Mouse (Mus musculus): ENCODE data around the gene Ppp4r1. TPM values are rescaled to one million over a fixed set of nuclear protein-coding genes. Genes with fewer than 3 reads are reported as not detected.
A peak's percentile ranks its signal among the peaks of the same experiment; 100 is the strongest.

The Ppp4r1 gene
- polyA plus RNA-seq, 1 experiment from 2014 or later = 54.9 TPM

- Histone ChIP-seq H3K27ac (replicated peaks) (no peak overlapping the region), H3K9ac (replicated peaks) (no peak overlapping the region), H3K4me2 (replicated peaks) (no peak overlapping the region), H3K9me3 (no peaks in the 10 kb centered on the region; the same call in 1 of the 2 replicates), H3K4me3 (no peak overlapping the region), H3K27me3 (no peaks in the 10 kb centered on the region), H3K36me3 (0 out of 2 replicates have a peak, but pooled peaks cover 5% of the 10 kb centered on the region), H3K4me1 (peaks cover 6% of the 10 kb centered on the region; the same call in 1 of the 2 replicates)
- no peak for ATAC-seq (ENCODE audit: low FRiP score, low read depth)
- WGBS = 87% methylated on average over 6 of the region's 6 CpGs
Observed at GRCm38 (mm10) chr17:65748997-65749396, 33.4 kb upstream of the Ppp4r1 start.

DNA sequence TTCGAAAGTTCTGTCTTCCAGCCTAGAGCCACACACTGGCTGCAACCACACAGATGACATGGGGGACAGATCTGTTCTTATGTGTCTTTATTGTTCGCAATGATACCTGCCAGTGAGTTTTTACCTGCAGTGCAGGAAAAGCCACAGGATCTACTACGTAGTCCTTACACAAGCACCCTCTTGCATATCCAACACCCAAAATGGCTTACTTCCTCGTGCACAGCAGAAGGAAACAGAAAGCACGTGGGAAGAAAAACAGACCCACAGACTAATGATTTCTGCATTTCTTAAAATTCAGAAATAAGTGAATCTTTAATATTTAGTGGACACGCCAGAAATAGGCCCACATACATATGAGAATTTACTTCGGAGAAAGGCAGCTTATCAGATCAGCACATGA lies 32.6 kb upstream of the Ppp4r1 start:
- Histone ChIP-seq H3K4me1 (0 out of 2 replicates have a peak, but pooled peaks cover 5% of the 10 kb centered on the region), H3K27me3 (no peaks in the 10 kb centered on the region), H3K9ac (replicated peaks) (no peak overlapping the region), H3K36me3 (0 out of 2 replicates have a peak, but pooled peaks cover 5% of the 10 kb centered on the region), H3K4me3 (no peak overlapping the region), H3K9me3 (no peaks in the 10 kb centered on the region; the same call in 1 of the 2 replicates), H3K27ac (replicated peaks) (no peak overlapping the region), H3K4me2 (replicated peaks) (no peak overlapping the region)
- WGBS = 95% methylated on average over 7 of the region's 7 CpGs
- ATAC-seq (ENCODE audit: low FRiP score, low read depth) = no peak

DNA sequence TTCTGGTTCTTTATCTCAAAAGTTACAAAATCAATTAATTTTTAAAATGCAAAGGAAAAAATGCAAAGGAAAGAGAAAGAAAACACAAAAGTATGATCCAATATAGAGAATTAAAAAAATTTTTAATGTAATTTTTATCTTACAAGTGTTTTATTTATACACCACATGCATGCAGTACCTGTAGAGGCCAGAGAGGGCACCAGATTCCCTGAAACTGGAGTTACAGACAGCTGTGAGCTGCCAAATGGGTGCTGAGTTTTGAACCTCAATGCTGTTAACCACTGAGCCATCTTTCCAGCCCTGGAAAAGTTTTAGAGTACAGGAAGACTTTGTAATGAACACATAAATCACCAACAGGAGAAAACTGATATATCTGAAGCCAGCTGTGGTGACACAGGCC lies 32.1 kb upstream of the Ppp4r1 start:
- 0 out of 2 replicates have a peak, but pooled peaks cover 3% of the 10 kb centered on the region for H3K36me3 ChIP-seq
- ATAC-seq (ENCODE audit: low FRiP score, low read depth) = no peak
- no peak overlapping the region for H3K4me3 ChIP-seq

DNA sequence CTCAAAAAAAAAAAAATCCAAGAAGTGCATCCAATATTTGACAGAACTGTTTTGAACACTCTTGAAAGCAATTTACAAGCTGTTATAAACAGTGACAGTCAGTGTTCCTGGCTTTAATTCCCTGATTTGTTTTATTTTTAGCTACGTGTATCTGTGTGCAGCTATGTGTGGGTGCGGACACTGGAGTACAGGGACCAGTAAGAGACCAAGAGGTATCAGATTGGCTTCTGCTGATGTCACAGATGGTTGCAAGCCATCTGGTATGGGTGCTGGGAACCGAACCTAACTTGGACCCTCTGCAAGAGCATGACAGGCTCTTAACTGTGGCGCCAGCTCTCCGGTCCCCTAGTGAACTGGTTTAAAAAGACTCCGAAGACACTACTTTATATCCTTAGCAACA lies 29.2 kb upstream of the Ppp4r1 start:
- WGBS = 96% methylated on average over 6 of the region's 6 CpGs
- ATAC-seq (ENCODE audit: low FRiP score, low read depth) = no peak
- no peaks in the 10 kb centered on the region for H3K27me3 ChIP-seq

More for the DNA sequence above, 32.1 kb upstream of the Ppp4r1 start:
- no peaks in the 10 kb centered on the region; the same call in 1 of the 2 replicates for H3K9me3 ChIP-seq
- H3K27ac ChIP-seq (replicated peaks) = no peak overlapping the region
- no peaks in the 10 kb centered on the region for H3K27me3 ChIP-seq
- no peak overlapping the region for H3K9ac ChIP-seq (replicated peaks)
- no peak overlapping the region for H3K4me2 ChIP-seq (replicated peaks)
- H3K4me1 ChIP-seq = 0 out of 2 replicates have a peak, but pooled peaks cover 5% of the 10 kb centered on the region

DNA sequence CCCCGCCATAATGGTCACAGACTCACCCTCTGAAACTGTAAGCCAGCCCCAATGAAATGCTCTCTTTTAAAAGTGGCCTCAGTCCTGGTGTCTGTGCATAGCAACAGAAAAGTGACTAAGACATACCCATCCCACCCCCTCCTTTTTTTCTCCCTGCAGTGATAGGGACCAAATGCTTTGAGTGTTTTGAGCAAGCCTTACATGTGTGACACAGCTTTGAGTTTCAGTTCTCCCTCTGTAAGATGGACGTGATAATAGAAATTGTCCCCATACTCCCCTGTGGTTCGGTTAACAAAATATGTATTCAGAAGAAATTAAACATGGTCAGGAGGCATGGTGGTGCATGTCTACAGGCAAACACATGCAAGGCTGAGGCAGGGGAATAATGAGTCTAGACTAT lies 26.5 kb upstream of the Ppp4r1 start:
- H3K27me3 ChIP-seq = no peaks in the 10 kb centered on the region
- H3K4me3 ChIP-seq = no peak overlapping the region
- WGBS = 89% methylated on average over 3 of the region's 3 CpGs
- no peak overlapping the region for H3K4me2 ChIP-seq (replicated peaks)
- no peak for ATAC-seq (ENCODE audit: low FRiP score, low read depth)
- H3K4me1 ChIP-seq = no peaks in the 10 kb centered on the region
- peaks cover 9% of the 10 kb centered on the region; the same call in 1 of the 2 replicates for H3K36me3 ChIP-seq
- no peak overlapping the region for H3K27ac ChIP-seq (replicated peaks)
- no peak overlapping the region for H3K9ac ChIP-seq (replicated peaks)
- peaks cover 4% of the 10 kb centered on the region; the same call in 1 of the 2 replicates for H3K9me3 ChIP-seq

More for the DNA sequence above, 29.2 kb upstream of the Ppp4r1 start:
- Histone ChIP-seq H3K4me2 (replicated peaks) (no peak overlapping the region), H3K4me3 (no peak overlapping the region), H3K9me3 (no peaks in the 10 kb centered on the region; the same call in 1 of the 2 replicates), H3K27ac (replicated peaks) (no peak overlapping the region), H3K36me3 (no peaks in the 10 kb centered on the region; the same call in 1 of the 2 replicates), H3K9ac (replicated peaks) (no peak overlapping the region), H3K4me1 (no peaks in the 10 kb centered on the region)

DNA sequence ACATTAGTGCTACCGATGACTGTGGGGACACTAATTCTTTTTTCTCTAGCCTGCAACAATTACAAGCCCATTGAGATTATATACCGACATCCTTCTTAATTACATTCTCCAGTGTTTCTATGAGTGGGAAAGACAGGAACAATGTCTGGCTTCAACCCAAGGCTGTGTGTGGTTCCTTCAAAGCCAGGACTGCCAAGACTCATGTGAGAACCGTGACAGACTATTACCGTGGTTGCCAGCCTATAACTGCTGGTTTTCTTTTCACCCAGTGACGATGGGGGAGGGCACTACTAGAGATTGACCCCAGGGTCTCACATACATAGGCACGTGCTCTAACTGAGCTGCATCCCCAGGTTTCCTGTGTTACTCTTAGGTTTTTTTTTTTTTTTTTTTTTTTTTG lies 25.2 kb upstream of the Ppp4r1 start:
- H3K9me3 ChIP-seq = peaks cover 4% of the 10 kb centered on the region; the same call in 1 of the 2 replicates
- ATAC-seq (ENCODE audit: low FRiP score, low read depth) = 0 out of 2 replicates have a peak, but pooled peaks have one; percentile 9
- no peak overlapping the region for H3K4me3 ChIP-seq
- H3K9ac ChIP-seq (replicated peaks) = no peak overlapping the region
- no peak overlapping the region for H3K4me2 ChIP-seq (replicated peaks)
- no peak overlapping the region for H3K27ac ChIP-seq (replicated peaks)
- H3K27me3 ChIP-seq = no peaks in the 10 kb centered on the region
- H3K4me1 ChIP-seq = no peaks in the 10 kb centered on the region
- 76% methylated on average over 6 of the region's 6 CpGs for WGBS
- peaks cover 9% of the 10 kb centered on the region; the same call in 1 of the 2 replicates for H3K36me3 ChIP-seq

DNA sequence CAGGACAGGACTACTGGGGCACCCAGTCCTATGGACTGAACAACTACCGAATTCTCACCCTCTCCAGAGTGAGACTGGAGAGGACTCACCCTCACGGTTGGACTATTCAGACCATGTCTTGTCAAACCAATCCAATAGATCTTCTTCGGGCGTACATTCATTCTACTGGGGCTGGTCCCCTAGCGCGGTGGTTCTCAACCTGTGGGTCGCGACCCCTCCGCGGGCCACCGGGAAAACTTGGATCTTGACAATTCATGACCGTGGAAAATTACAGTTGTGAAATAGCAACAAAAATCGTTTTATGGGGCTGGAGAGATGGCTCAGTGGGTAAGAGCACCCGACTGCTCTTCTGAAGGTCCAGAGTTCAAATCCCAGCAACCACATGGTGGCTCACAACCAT lies 19.2 kb upstream of the Ppp4r1 start:
- H3K36me3 ChIP-seq = peaks cover 12% of the 10 kb centered on the region
- H3K4me1 ChIP-seq = peaks cover 7% of the 10 kb centered on the region
- H3K4me3 ChIP-seq = no peak overlapping the region
- WGBS = 99% methylated on average over 14 of the region's 14 CpGs
- 0 out of 2 replicates have a peak, but pooled peaks cover 4% of the 10 kb centered on the region for H3K9me3 ChIP-seq
- H3K27ac ChIP-seq (replicated peaks) = no peak overlapping the region
- no peak overlapping the region for H3K9ac ChIP-seq (replicated peaks)
- no peak for ATAC-seq (ENCODE audit: low FRiP score, low read depth)
- no peaks in the 10 kb centered on the region for H3K27me3 ChIP-seq
- H3K4me2 ChIP-seq (replicated peaks) = no peak overlapping the region

- Histone ChIP-seq H3K9ac (replicated peaks) (no peak overlapping the region), H3K9me3 (no peaks in the 10 kb centered on the region), H3K27ac (replicated peaks) (0 out of 2 replicates have a peak overlapping the region, but pooled peaks have one; percentile 11), H3K27me3 (peaks cover 10% of the 10 kb centered on the region), H3K4me3 (no peak overlapping the region), H3K36me3 (peaks cover 3% of the 10 kb centered on the region; the same call in 1 of the 2 replicates), H3K4me1 (peaks cover 30% of the 10 kb centered on the region), H3K4me2 (replicated peaks) (no peak overlapping the region)
- WGBS = 42% methylated on average over 5 of the region's 5 CpGs
- ATAC-seq (ENCODE audit: low FRiP score, low read depth) = no peak
Observed at GRCm38 (mm10) chr17:65768486-65768885, 13.9 kb upstream of the Ppp4r1 start.

DNA sequence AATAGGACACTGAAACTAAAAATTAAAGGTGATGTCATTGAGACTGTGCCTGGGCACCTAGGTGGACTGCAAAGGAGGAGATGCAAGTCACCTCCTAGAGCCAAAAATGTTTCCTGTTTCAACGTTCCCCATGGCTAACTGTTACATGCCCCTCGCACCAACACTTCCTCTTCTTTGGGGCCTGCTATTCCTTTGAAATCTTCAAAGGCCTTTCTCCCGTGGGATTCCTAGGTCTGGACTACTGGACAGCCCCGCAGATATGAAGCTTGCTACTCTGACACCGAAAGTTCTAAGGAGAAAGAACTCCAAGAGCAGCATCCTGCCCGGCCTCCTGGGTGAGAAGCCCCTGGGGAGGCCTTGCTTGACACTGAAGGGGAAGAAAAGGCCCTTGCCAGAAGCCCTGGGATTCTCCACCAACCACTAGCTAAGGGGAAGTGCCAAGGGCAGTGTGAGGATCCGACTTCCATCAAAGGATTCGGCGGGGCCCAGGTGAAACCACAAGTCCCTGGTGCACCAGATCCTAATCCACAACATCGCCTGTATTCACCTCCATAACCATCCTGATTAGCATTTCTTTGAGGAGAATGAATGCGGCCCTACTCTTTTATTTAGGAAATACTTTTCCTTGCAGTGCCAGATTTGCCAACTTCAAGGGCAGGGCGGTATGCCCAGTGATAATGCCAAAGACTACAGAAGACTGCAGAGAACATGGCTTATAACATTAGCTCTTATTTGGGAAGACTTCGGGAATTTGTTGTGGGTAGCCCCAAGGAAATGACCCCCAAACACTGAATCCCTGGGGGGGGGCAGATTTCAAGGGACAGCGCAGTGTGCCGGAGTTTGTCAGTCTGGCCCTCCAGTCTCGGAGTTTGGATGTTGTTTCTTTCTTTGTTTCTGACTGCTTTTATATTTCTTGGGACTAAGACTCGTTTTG lies 11.1 kb upstream of the Ppp4r1 start:
- H3K27ac ChIP-seq (replicated peaks) = no peak overlapping the region
- no peaks in the 10 kb centered on the region for H3K9me3 ChIP-seq
- WGBS = 24% methylated on average over 17 of the region's 17 CpGs
- H3K36me3 ChIP-seq = no peaks in the 10 kb centered on the region
- peaks cover 16% of the 10 kb centered on the region for H3K27me3 ChIP-seq
- peak overlapping the region; percentile 81 for H3K4me3 ChIP-seq
- H3K9ac ChIP-seq (replicated peaks) = peak overlapping the region; percentile 89
- peak overlapping the region; percentile 86 for H3K4me2 ChIP-seq (replicated peaks)
- peaks cover 30% of the 10 kb centered on the region for H3K4me1 ChIP-seq
- peak; percentile 1; the same call in 1 of the 2 replicates for ATAC-seq (ENCODE audit: low FRiP score, low read depth)

- peak within 1 kb of the TSS; percentile 89 for H3K9ac ChIP-seq (replicated peaks)
- no peaks in the 10 kb centered on the region for H3K9me3 ChIP-seq
- H3K27ac ChIP-seq (replicated peaks) = peak within 1 kb of the TSS; percentile 65
- peak; percentile 83 for ATAC-seq (ENCODE audit: low FRiP score, low read depth)
- H3K4me1 ChIP-seq = peaks cover 30% of the 10 kb centered on the region
- peak within 1 kb of the TSS; percentile 86 for H3K4me2 ChIP-seq (replicated peaks)
- H3K27me3 ChIP-seq = peaks cover 16% of the 10 kb centered on the region
- H3K36me3 ChIP-seq = no peaks in the 10 kb centered on the region
- under 1% methylated on average over 74 of the region's 75 CpGs for WGBS
- H3K4me3 ChIP-seq = peak within 1 kb of the TSS; percentile 81
Observed at GRCm38 (mm10) chr17:65771951-65772934, 10.1 kb upstream of the Ppp4r1 start, which contains the start of gene Rab31. Gene Rab31 (minus strand): TSS chr17:65772752.

DNA sequence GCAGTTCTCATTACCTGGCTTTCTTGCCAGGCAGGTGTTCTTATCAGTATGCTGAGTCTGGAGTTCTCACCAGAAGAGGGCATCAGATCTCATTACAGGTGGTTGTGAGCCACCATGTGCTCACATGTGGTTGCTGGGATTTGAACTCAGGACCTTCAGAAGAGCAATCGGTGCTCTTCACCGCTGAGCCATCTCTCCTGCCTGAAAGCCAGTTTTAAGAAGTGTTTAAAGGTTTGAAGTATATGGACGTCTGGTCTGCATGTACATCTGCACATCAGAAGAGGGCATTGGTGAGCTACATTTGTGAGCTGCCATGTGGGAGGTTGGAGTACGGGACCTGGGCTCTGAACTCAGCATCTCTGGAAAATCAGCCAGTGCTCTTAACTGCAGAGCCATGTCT lies 8.8 kb upstream of the Ppp4r1 start:
- ATAC-seq (ENCODE audit: low FRiP score, low read depth) = no peak
- Histone ChIP-seq H3K9ac (replicated peaks) (no peak overlapping the region), H3K36me3 (no peaks in the 10 kb centered on the region), H3K4me2 (replicated peaks) (no peak overlapping the region), H3K4me3 (no peak overlapping the region), H3K9me3 (no peaks in the 10 kb centered on the region), H3K27me3 (peaks cover 16% of the 10 kb centered on the region), H3K27ac (replicated peaks) (no peak overlapping the region), H3K4me1 (peaks cover 19% of the 10 kb centered on the region)
- WGBS = 67% methylated on average over 4 of the region's 4 CpGs

Measured in midbrain, embryonic 12.5 days (tissue).